Mouse (Mus musculus): ENCODE measurements around the gene Cyth3. TPM values are rescaled to one million over a fixed set of nuclear protein-coding genes. Genes with fewer than 3 reads are reported as not detected.

Gene Cyth3
- 266 TPM for polyA plus RNA-seq (2014; fragmentation: Illumina TruSeq; extraction: RNeasy Lipid Tissue Mini Kit (QIAGEN cat#74804); ENCODE audit: low read depth, low replicate concordance)

GRCm38 (mm10) chr5:143621893-143622622 is at the start of gene Cyth3:
Cyth3 (plus strand) TSS chr5:143622447.

GRCm38 (mm10) chr5:143732180-143732891 is 110.1 kb downstream of the Cyth3 start, which contains the start of gene Usp42:
Usp42 (minus strand) TSS chr5:143732280.

Other genes starting within 250 kb of the Cyth3 start
- 75.5 TPM for gene Kdelr2, start 218.6 kb upstream of the Cyth3 start, polyA plus RNA-seq (2014; fragmentation: Illumina TruSeq; extraction: RNeasy Lipid Tissue Mini Kit (QIAGEN cat#74804); ENCODE audit: low read depth, low replicate concordance)
- 2.9 TPM for gene Daglb, start 157.9 kb upstream of the Cyth3 start, polyA plus RNA-seq (2014; fragmentation: Illumina TruSeq; extraction: RNeasy Lipid Tissue Mini Kit (QIAGEN cat#74804); ENCODE audit: low read depth, low replicate concordance)
- gene Rac1, start 94.4 kb upstream of the Cyth3 start, polyA plus RNA-seq (2014; fragmentation: Illumina TruSeq; extraction: RNeasy Lipid Tissue Mini Kit (QIAGEN cat#74804); ENCODE audit: low read depth, low replicate concordance): 549 TPM
- 11.0 TPM for gene Usp42, start 109.8 kb downstream of the Cyth3 start, polyA plus RNA-seq (2014; fragmentation: Illumina TruSeq; extraction: RNeasy Lipid Tissue Mini Kit (QIAGEN cat#74804); ENCODE audit: low read depth, low replicate concordance)
- 62.3 TPM for gene Eif2ak1, start 195.3 kb downstream of the Cyth3 start, polyA plus RNA-seq (2014; fragmentation: Illumina TruSeq; extraction: RNeasy Lipid Tissue Mini Kit (QIAGEN cat#74804); ENCODE audit: low read depth, low replicate concordance)